Mouse (Mus musculus) heart, adult 2 months (tissue): Measurements from ENCODE around the gene Catsperg1.
"Not testable (repeated sequence)": the region's sequence is repeated elsewhere in the genome, so short reads cannot be mapped to it uniquely, and the experiment has no call there.

ENCODE experiments used
- CTCF ChIP-seq: fragments of 200-600 bp; IDR thresholded peaks from 2 replicates; pipeline ENCODE4 v1.8.1; 2022; ENCODE audit warnings: antibody characterized with exemption, mild to moderate bottlenecking, moderate library complexity
- EP300 ChIP-seq: fragments of 200-500 bp; IDR thresholded peaks from 2 replicates; pipeline ENCODE4 v1.6.1; 2011; ENCODE audit warnings: low read depth, low read length, control low read depth; ENCODE audit not compliant: insufficient read depth

GRCm38 (mm10) chr7:29194230-29194629, 19.6 kb downstream of the Catsperg1 start:
- not testable (repeated sequence) for TF ChIP-seq CTCF, EP300
